Mouse (Mus musculus): ENCODE measurements around the gene Ppm1m. TPM values are rescaled to one million over a fixed set of nuclear protein-coding genes. Genes with fewer than 3 reads are reported as not detected.

Gene Ppm1m
- 10 to 100 TPM; 11.8 to 15.0 TPM for total RNA-seq (2021)
- long read RNA-seq, experiment 1, transcript Ppm1m-203 (10 exons, 1,846 nt) = major isoform, 10 of 12 reads
- long read RNA-seq, experiment 1, partial matches to known transcripts = 0 of 12 reads
- long read RNA-seq, experiment 1, other reads (novel, unspliced or antisense) = 2 of 12 reads
- long read RNA-seq, experiment 2, transcript Ppm1m-203 (10 exons, 1,846 nt) = major isoform, 8 of 9 reads
- long read RNA-seq, experiment 2, partial matches to known transcripts = 0 of 9 reads
- long read RNA-seq, experiment 2, other reads (novel, unspliced or antisense) = 1 of 9 reads

- DNase-seq = no peak
Measured at GRCm38 (mm10) chr9:106199535-106200272, at the start of gene Ppm1m. Gene Ppm1m, minus strand, starts transcription at chr9:106199746.

- peak; percentile 53 to 73 for DNase-seq
Measured at GRCm38 (mm10) chr9:106242813-106243488, 43.4 kb upstream of the Ppm1m start.

- no peak for DNase-seq
Measured at GRCm38 (mm10) chr9:106241541-106242164, 42.1 kb upstream of the Ppm1m start.

GRCm38 (mm10) chr9:106237878-106238277 is 38.3 kb upstream of the Ppm1m start:
- peak in 1 of 2 experiments; percentile 9 for DNase-seq

GRCm38 (mm10) chr9:106237401-106237800 is 37.9 kb upstream of the Ppm1m start:
- no peak for DNase-seq

DNA sequence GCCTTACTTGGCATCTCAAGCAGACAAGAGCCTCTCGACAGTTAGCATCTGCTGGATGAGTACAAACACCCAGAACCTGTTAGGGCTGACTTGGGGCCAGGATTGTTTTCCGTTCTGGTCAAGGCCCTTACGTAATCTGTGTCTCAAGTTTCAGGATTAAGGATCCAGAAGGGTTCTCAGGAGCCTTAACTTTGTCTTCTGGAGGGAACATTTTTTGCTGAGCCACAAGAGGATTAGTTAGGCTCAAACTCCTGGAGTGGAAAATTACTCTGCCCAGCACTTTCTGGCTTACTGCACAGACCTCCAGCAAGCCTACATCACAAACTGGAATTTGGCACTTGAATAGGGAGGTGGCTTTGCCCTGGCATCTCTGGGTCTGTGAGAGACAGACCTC is 37.3 kb upstream of the Ppm1m start:
- peak; percentile 39 to 49 for DNase-seq

DNA sequence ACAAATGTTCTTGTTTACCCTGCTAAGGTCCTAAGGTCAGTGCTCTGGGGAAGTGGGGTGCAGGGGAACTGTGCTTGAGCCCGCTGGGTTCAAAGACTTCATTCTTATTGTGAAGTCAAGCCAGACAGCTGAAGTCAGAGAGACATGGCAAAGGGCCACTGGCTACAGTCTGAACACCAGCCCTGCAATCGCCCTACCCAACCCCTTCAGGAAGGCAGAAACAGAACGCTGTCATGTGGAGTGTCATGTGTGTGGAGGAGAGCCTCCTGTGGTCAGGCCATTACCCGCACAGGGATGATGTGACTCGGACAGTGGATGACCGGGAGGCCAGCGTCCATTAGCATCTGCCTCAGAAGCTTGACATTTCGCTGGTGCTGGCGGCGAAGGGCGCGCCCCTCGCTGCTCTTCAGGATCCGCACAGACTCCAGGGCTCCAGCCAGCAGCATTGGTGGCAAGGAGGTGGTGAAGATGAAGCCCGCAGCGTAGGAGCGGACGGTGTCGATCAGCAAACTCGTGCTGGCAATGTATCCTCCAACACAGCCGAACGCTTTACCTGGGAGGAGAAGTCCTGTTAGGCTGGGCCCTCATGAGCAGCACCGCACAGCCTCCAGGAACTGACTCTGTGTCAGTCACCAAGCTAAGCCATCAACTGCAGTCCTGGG is 36.7 kb upstream of the Ppm1m start:
- DNase-seq = peak; percentile 30 to 49

GRCm38 (mm10) chr9:106235194-106235830 is 35.8 kb upstream of the Ppm1m start:
- DNase-seq = peak; percentile 75 to 85

DNA sequence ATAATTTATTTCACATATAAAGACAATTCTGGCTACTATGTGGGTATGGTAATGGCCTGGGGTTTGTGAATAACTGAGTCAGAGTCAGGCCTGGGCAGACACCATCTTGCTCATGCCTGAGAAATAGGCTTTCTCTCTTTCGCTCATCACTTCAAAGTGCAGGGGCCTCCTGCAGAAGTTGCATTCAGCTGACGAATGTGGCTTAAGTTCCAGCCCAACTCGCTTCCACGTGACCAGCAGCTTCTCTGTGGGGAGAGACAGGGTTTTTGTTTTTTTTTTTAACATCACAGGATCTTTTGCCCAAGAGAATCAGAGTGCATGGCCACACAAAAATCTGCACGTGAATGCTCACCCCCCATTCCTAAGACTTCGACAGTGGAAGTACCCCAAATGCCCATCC is 34.4 kb upstream of the Ppm1m start:
- no peak for DNase-seq

GRCm38 (mm10) chr9:106232956-106233355 is 33.4 kb upstream of the Ppm1m start:
- no peak for DNase-seq

DNA sequence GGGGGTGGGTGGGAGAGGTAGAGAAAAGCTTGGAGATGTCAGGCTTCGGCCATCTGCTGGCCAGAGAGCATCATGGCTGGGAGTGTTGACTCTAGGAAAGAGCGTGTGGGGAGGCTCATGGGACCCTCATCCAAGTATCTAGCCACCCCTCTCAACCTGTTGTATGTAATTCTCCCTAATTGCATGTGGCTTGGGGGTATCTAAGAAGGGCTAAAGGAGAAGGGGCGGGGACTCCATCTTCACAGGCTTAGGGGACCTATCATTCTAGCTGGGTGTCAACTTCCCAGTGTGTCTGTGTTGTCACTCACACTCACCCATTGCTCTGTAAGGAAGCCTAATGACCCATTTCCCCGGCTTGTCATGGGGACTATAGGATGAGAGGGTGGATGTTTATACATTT is 32.3 kb upstream of the Ppm1m start:
- no peak for DNase-seq

DNA sequence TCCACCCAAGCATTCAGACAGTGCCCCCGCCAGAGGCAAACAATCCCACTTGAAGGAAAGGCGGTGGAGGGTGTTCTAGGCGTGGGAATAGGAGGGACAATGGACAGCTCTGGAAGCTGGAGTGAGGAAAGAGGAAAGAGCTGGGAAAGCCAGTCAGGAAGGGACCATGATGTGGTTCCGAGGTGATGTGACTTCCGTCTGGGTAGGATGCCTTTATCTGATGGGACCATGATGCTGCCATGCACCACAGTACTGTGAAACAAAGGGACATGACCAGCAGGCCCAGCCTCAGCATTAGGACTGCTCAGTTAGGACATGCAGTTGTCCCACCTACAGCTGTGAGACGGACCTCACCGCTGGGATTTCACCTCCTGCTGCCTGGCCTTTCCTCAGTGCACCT is 31.7 kb upstream of the Ppm1m start:
- no peak for DNase-seq

DNA sequence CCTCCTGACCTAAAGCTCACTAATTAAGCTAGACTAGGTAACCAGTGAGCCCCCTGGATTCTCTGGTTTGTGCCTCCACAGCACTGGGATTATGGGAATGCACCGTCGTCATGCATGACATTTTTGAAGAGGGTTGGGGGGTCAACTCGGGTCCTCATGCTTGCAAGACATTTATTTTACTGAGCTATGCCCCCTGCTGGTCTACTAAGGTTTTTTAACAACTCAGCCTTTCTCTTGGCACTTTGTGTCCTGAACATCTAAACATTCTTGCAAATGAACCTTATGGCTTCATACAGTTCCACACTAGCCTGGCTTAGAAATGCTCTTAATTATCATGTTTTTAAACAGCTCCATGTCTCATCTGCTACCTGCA is 31.2 kb upstream of the Ppm1m start:
- DNase-seq = no peak

DNA sequence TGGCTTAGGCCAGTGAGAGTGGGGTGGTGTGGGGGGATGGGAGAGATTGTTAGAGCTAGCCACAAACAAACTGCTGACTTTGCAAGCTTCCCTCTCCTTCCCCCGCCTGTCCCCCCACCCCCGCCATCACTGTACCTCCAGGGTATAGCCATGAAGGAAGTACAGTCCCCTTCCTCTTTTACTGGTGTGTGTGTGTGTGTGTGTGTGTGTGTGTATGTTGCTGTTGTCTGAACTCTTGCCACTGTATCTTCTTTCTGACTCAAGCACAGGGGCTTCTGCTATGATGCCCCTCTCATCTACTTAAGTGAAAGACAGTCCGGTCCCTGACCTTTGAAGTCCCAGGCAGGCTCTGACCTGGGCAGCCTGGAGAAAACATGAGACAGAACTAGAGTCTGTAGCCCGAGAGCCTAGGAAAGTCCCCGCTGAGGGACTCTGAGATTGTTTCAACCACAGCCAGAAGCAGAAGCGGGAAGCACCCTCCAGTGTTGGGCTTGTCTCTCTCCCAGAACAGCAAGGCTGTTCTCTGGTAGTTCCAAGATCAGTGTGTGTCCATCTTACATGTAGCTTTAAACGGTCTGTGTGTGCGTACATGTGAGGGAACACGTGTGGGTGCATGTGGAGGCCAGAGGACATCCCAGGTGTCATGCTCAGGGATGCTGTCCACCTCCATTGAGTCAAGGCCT is 30.6 kb upstream of the Ppm1m start:
- DNase-seq = no peak

GRCm38 (mm10) chr9:106227790-106228429 is 28.4 kb upstream of the Ppm1m start:
- DNase-seq = no peak

DNA sequence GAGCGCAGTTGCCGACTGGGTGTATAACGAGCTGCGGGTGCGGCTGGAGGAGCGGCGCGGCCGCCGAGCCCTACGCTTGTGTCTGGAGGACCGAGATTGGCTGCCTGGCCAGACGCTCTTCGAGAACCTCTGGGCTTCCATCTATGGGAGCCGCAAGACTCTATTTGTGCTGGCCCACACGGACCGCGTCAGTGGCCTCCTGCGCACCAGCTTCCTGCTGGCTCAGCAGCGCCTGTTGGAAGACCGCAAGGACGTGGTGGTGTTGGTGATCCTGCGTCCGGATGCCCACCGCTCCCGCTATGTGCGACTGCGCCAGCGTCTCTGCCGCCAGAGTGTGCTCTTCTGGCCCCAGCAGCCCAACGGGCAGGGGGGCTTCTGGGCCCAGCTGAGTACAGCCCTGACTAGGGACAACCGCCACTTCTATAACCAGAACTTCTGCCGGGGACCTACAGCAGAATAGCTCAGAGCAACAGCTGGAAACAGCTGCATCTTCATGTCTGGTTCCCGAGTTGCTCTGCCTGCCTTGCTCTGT is 26.7 kb upstream of the Ppm1m start:
- DNase-seq = peak; percentile 69

GRCm38 (mm10) chr9:106225469-106226150 is 26.1 kb upstream of the Ppm1m start:
- DNase-seq = no peak

DNA sequence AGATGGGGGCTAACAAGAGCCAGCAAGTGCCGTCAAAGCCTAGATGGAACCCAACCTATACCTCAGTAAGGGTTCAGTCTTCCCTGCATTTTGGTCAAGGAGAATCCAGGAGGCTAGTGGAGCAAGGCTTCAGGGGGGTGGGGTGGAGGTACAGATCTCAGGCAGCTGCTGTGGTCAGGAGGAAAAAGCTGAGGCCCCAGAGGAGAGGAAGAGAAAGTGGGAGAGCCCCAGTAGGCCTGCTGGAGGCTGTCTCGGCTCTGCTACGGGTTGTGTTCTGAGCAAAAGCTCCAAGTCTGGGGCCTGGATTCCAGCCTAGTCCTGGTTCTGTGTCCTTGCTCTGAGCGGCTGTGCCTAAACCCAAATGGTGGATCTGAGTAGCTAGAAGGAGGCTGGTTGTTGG is 23.4 kb upstream of the Ppm1m start:
- DNase-seq = no peak

- no peak for DNase-seq
Measured at GRCm38 (mm10) chr9:106222261-106222851, 22.8 kb upstream of the Ppm1m start, which contains the start of gene Tlr9. Gene Tlr9, plus strand, starts transcription at chr9:106222598.
